In genomic region chr11:6348681-6349200, GRCm38 (mm10) we compare ENCODE assay signal across 16 mouse cellular contexts. TPM values are rescaled to one million over a fixed set of nuclear protein-coding genes. Genes with fewer than 3 reads are reported as not detected.
DNase-seq lines count a peak whose midpoint lies in the region; ATAC-seq and TF ChIP-seq lines count a peak whose summit lies in the region.
"Had no signal": no experiment of that assay in that cellular context is flagged by ENCODE, and none has a peak within 500 bp of the region (broad histone marks: within the 10 kb centered on the region; RNA-seq: fewer than 3 reads in every experiment).

No protein-coding gene starts in this region.

- no peaks in the 10 kb centered on the region for H3K9me3 ChIP-seq in forebrain, embryonic 14.5 days (replicated peaks; ENCODE audit: control insufficient read depth, low read length)
- no peaks in the 10 kb centered on the region for H3K9me3 ChIP-seq in forebrain, embryonic 11.5 days (ENCODE audit: control insufficient read depth, low read length)
- no peaks in the 10 kb centered on the region for H3K9me3 ChIP-seq in midbrain, postnatal 0 days (ENCODE audit: low read length)
- H3K9me3 ChIP-seq in midbrain, embryonic 10.5 days (replicated peaks), result no peaks in the 10 kb centered on the region
- H3K9me3 ChIP-seq in stomach, postnatal 0 days (ENCODE audit: control insufficient read depth, low read length), result no peaks in the 10 kb centered on the region
- no peaks in the 10 kb centered on the region for H3K9me3 ChIP-seq in kidney, embryonic 15.5 days (replicated peaks)
- H3K9me3 ChIP-seq: forebrain, embryonic 12.5 days; heart, embryonic 15.5 days; limb, embryonic 10.5 days had no signal

- no peak for TF ChIP-seq EP300 in stomach, postnatal 0 days (optimal IDR thresholded peaks at IDR 0.05)

- DNase-seq in forebrain, embryonic 14.5 days (ENCODE audit: low spot score), result peak; percentile 3
- DNase-seq in forebrain, embryonic 11.5 days (ENCODE audit: low spot score), result no peak
- DNase-seq in midbrain, postnatal 0 days (ENCODE audit: low spot score), result peak; percentile 23
- DNase-seq in midbrain, embryonic 10.5 days (ENCODE audit: low spot score), result no peak
- DNase-seq in cerebellum, adult 8-10 months, result peak; percentile 49
- DNase-seq in stomach, postnatal 0 days (ENCODE audit: low spot score), result peak; percentile 12
- DNase-seq: gastrocnemius, postnatal 14 days; kidney, adult 11 months; kidney, postnatal 10 days; liver, postnatal 0 days; lung, postnatal 10 days; thymus, postnatal 25 days had no signal

- no peaks in the 10 kb centered on the region for H3K4me1 ChIP-seq in forebrain, embryonic 14.5 days (ENCODE audit: control insufficient read depth, insufficient read depth, low read length)
- H3K4me1 ChIP-seq in forebrain, embryonic 11.5 days (replicated peaks; ENCODE audit: control insufficient read depth, insufficient read depth, low read length), result no peaks in the 10 kb centered on the region
- no peaks in the 10 kb centered on the region for H3K4me1 ChIP-seq in midbrain, postnatal 0 days (ENCODE audit: insufficient read depth, low read length)
- no peaks in the 10 kb centered on the region for H3K4me1 ChIP-seq in midbrain, embryonic 10.5 days
- H3K4me1 ChIP-seq in stomach, postnatal 0 days (replicated peaks; ENCODE audit: control insufficient read depth, insufficient read depth), result no peaks in the 10 kb centered on the region
- no peaks in the 10 kb centered on the region for H3K4me1 ChIP-seq in kidney, embryonic 15.5 days
- H3K4me1 ChIP-seq: forebrain, embryonic 12.5 days; heart, embryonic 15.5 days; limb, embryonic 10.5 days had no signal

- no peak overlapping the region for H3K4me2 ChIP-seq in forebrain, embryonic 14.5 days (ENCODE audit: low read length)
- H3K4me2 ChIP-seq in forebrain, embryonic 11.5 days (ENCODE audit: low read depth, low read length, severe bottlenecking), result no peak overlapping the region
- H3K4me2 ChIP-seq in midbrain, postnatal 0 days (ENCODE audit: low read depth, low read length, poor library complexity, severe bottlenecking), result no peak overlapping the region
- no peak overlapping the region for H3K4me2 ChIP-seq in stomach, postnatal 0 days (replicated peaks; ENCODE audit: low read depth)
- H3K4me2 ChIP-seq in kidney, embryonic 15.5 days, result no peak overlapping the region
- H3K4me2 ChIP-seq: forebrain, embryonic 12.5 days; heart, embryonic 15.5 days had no signal

- H3K27me3 ChIP-seq in forebrain, embryonic 14.5 days (replicated peaks; ENCODE audit: control insufficient read depth, insufficient read depth, low read length), result no peaks in the 10 kb centered on the region
- no peaks in the 10 kb centered on the region for H3K27me3 ChIP-seq in forebrain, embryonic 11.5 days (ENCODE audit: control insufficient read depth, insufficient read depth, low read length)
- no peaks in the 10 kb centered on the region for H3K27me3 ChIP-seq in midbrain, postnatal 0 days (ENCODE audit: insufficient read depth, low read length)
- H3K27me3 ChIP-seq in midbrain, embryonic 10.5 days (ENCODE audit: low read depth, poor library complexity, severe bottlenecking), result no peaks in the 10 kb centered on the region
- no peaks in the 10 kb centered on the region for H3K27me3 ChIP-seq in stomach, postnatal 0 days (ENCODE audit: control insufficient read depth, insufficient read depth, low read length)
- no peaks in the 10 kb centered on the region for H3K27me3 ChIP-seq in kidney, embryonic 15.5 days
- H3K27me3 ChIP-seq: forebrain, embryonic 12.5 days; heart, embryonic 15.5 days had no signal

- no peak overlapping the region for H3K9ac ChIP-seq in forebrain, embryonic 14.5 days (ENCODE audit: low read length)
- no peak overlapping the region for H3K9ac ChIP-seq in forebrain, embryonic 11.5 days (ENCODE audit: low read length)
- no peak overlapping the region for H3K9ac ChIP-seq in midbrain, postnatal 0 days (replicated peaks; ENCODE audit: low read length, poor library complexity, severe bottlenecking)
- no peak overlapping the region for H3K9ac ChIP-seq in stomach, postnatal 0 days (ENCODE audit: low read length)
- no peak overlapping the region for H3K9ac ChIP-seq in kidney, embryonic 15.5 days
- H3K9ac ChIP-seq: forebrain, embryonic 12.5 days; heart, embryonic 15.5 days; liver, postnatal 0 days had no signal

- peaks cover 73% of the 10 kb centered on the region for H3K36me3 ChIP-seq in forebrain, embryonic 14.5 days (ENCODE audit: control insufficient read depth, insufficient read depth, low read length)
- peaks cover 14% of the 10 kb centered on the region for H3K36me3 ChIP-seq in forebrain, embryonic 11.5 days (ENCODE audit: control insufficient read depth, insufficient read depth, low read length)
- H3K36me3 ChIP-seq in midbrain, postnatal 0 days (ENCODE audit: insufficient read depth, low read length), result peaks cover 72% of the 10 kb centered on the region
- peaks cover 99% of the 10 kb centered on the region for H3K36me3 ChIP-seq in midbrain, embryonic 10.5 days
- H3K36me3 ChIP-seq in stomach, postnatal 0 days (ENCODE audit: control insufficient read depth, insufficient read depth, low read length), result peaks cover 59% of the 10 kb centered on the region
- H3K36me3 ChIP-seq in kidney, embryonic 15.5 days, result peaks cover 95% of the 10 kb centered on the region

- 85% methylated on average over 11 of the region's 11 CpGs for WGBS in forebrain, embryonic 14.5 days
- 93% methylated on average over 11 of the region's 11 CpGs for WGBS in forebrain, embryonic 11.5 days
- 80% methylated on average over 11 of the region's 11 CpGs for WGBS in midbrain, postnatal 0 days
- 96% methylated on average over 11 of the region's 11 CpGs for WGBS in midbrain, embryonic 10.5 days
- 86% methylated on average over 11 of the region's 11 CpGs for WGBS in stomach, postnatal 0 days
- WGBS in kidney, embryonic 15.5 days, result 91% methylated on average over 11 of the region's 11 CpGs

- no peak overlapping the region for H3K4me3 ChIP-seq in forebrain, embryonic 14.5 days (ENCODE audit: low read depth, low read length)
- H3K4me3 ChIP-seq in forebrain, embryonic 11.5 days (ENCODE audit: low read depth, low read length), result no peak overlapping the region
- H3K4me3 ChIP-seq in midbrain, postnatal 0 days (ENCODE audit: low read depth, low read length), result no peak overlapping the region
- H3K4me3 ChIP-seq in midbrain, embryonic 10.5 days, result no peak overlapping the region
- no peak overlapping the region for H3K4me3 ChIP-seq in stomach, postnatal 0 days (ENCODE audit: low read depth, low read length)
- no peak overlapping the region for H3K4me3 ChIP-seq in kidney, embryonic 15.5 days (replicated peaks)
- H3K4me3 ChIP-seq: forebrain, embryonic 12.5 days; heart, embryonic 15.5 days; limb, embryonic 10.5 days had no signal

- no peak for ATAC-seq in forebrain, embryonic 14.5 days
- no peak for ATAC-seq in forebrain, embryonic 11.5 days (replicated peaks; ENCODE audit: low FRiP score)
- no peak for ATAC-seq in midbrain, postnatal 0 days (ENCODE audit: low FRiP score)
- ATAC-seq in stomach, postnatal 0 days (ENCODE audit: low FRiP score, low TSS enrichment), result no peak
- no peak for ATAC-seq in kidney, embryonic 15.5 days (replicated peaks; ENCODE audit: low FRiP score)
- ATAC-seq: liver, postnatal 0 days had no signal

- H3K27ac ChIP-seq in forebrain, embryonic 14.5 days (ENCODE audit: low read depth, low read length), result no peak overlapping the region
- H3K27ac ChIP-seq in forebrain, embryonic 11.5 days (ENCODE audit: low read depth, low read length), result no peak overlapping the region
- H3K27ac ChIP-seq in midbrain, postnatal 0 days (ENCODE audit: low read depth, low read length), result no peak overlapping the region
- H3K27ac ChIP-seq in midbrain, embryonic 10.5 days (replicated peaks), result no peak overlapping the region
- H3K27ac ChIP-seq in stomach, postnatal 0 days (replicated peaks), result no peak overlapping the region
- H3K27ac ChIP-seq in kidney, embryonic 15.5 days, result no peak overlapping the region
- H3K27ac ChIP-seq: forebrain, embryonic 12.5 days; heart, embryonic 15.5 days; limb, embryonic 10.5 days had no signal

- no peak for TF ChIP-seq CTCF in midbrain, postnatal 0 days (IDR thresholded peaks at IDR 0.05)
- no peak for TF ChIP-seq CTCF in stomach, postnatal 0 days (IDR thresholded peaks at IDR 0.05; ENCODE audit: low read depth)

RNA-seq across cellular contexts. Expression of gene Zmiz2, which starts 40.1 kb away (rescaled TPM):
- polyA plus RNA-seq in forebrain, embryonic 14.5 days (2014; fragmentation: Nextera tagmentation; extraction: Ambion mirVana), result 28.6 and 32.6 TPM in 2 replicates
- polyA plus RNA-seq in forebrain, embryonic 11.5 days (2014; fragmentation: Nextera tagmentation; extraction: Ambion mirVana), result 22.3 and 28.9 TPM in 2 replicates
- 139 and 153 TPM in 2 replicates for total RNA-seq in midbrain, postnatal 0 days (2014; rRNA removed)
- polyA plus RNA-seq in midbrain, postnatal 0 days (2015; fragmentation: Nextera tagmentation; extraction: Ambion mirVana), result 33.7 and 36.0 TPM in 2 replicates
- polyA plus RNA-seq in midbrain, embryonic 10.5 days (2016; fragmentation: Nextera tagmentation; extraction: Ambion mirVana), result 13.8 and 18.6 TPM in 2 replicates
- polyA plus RNA-seq in stomach, postnatal 0 days (2015; fragmentation: Nextera tagmentation; extraction: Ambion mirVana), result 7.1 and 8.7 TPM in 2 replicates
- 11.4 and 12.4 TPM in 2 replicates for polyA plus RNA-seq in kidney, embryonic 15.5 days (2015; fragmentation: Nextera tagmentation; extraction: Ambion mirVana)

RNA-seq across cellular contexts. Expression of gene Ogdh, which starts 57.3 kb away (rescaled TPM):
- 54.8 and 72.0 TPM in 2 replicates for polyA plus RNA-seq in forebrain, embryonic 14.5 days (2014; fragmentation: Nextera tagmentation; extraction: Ambion mirVana)
- 105 and 109 TPM in 2 replicates for polyA plus RNA-seq in forebrain, embryonic 11.5 days (2014; fragmentation: Nextera tagmentation; extraction: Ambion mirVana)
- 124 and 134 TPM in 2 replicates for total RNA-seq in midbrain, postnatal 0 days (2014; rRNA removed)
- 136 and 139 TPM in 2 replicates for polyA plus RNA-seq in midbrain, postnatal 0 days (2015; fragmentation: Nextera tagmentation; extraction: Ambion mirVana)
- 107 and 111 TPM in 2 replicates for polyA plus RNA-seq in midbrain, embryonic 10.5 days (2016; fragmentation: Nextera tagmentation; extraction: Ambion mirVana)
- polyA plus RNA-seq in stomach, postnatal 0 days (2015; fragmentation: Nextera tagmentation; extraction: Ambion mirVana), result 82.3 and 99.8 TPM in 2 replicates
- 116 and 131 TPM in 2 replicates for polyA plus RNA-seq in kidney, embryonic 15.5 days (2015; fragmentation: Nextera tagmentation; extraction: Ambion mirVana)

Comparison
In these comparisons a context has a peak if more than half of its experiments do, and no peak if none do; other contexts are left out.
1. DNase-seq: peak in forebrain, embryonic 14.5 days (single experiment), midbrain, postnatal 0 days (single experiment), cerebellum, adult 8-10 months (single experiment) and stomach, postnatal 0 days (single experiment); none in forebrain, embryonic 11.5 days (single experiment) and midbrain, embryonic 10.5 days (single experiment).